Mouse (Mus musculus): ENCODE measurements around the gene Txndc11.

The Txndc11 gene

GRCm38 (mm10) chr16:11104905-11105304 is 29.5 kb downstream of the Txndc11 start:
- no peak for DNase-seq (ENCODE audit: low spot score)

GRCm38 (mm10) chr16:11097301-11097700 is 37.1 kb downstream of the Txndc11 start:
- DNase-seq (ENCODE audit: low spot score): no peak

DNA sequence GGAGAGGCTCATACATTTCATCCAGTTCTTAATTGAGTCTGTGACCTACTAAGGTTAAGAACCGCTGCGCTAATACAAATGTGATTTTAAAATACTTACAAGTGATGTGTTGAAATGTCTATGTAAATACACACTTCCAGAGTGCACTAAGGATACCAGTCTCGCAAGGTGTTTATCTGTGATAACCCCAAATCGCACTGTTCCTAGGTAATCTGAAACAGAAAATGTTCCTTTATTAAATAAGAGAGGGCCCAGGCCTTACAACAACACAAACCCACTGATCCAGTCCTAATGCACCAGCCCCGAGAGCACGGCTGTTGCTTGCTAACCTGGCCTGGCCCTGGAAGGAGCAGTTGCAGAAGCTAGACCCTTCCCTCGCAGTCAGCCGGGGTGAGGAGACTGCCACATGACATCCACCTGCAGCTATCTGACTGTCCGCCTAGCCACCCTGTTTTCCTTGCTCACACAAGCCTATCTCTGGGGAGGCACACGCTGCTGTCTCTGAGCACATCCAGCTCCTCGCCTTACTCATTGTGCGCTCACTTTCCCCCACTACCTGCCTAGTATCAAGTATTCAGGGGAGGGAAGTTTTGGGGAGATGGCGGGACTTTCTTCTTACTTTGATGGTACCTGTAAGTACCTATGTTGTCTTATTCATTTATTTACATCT is 40.6 kb downstream of the Txndc11 start:
- no peak for DNase-seq (ENCODE audit: low spot score)

GRCm38 (mm10) chr16:11092523-11092922 is 41.9 kb downstream of the Txndc11 start:
- no peak for DNase-seq (ENCODE audit: low spot score)

DNA sequence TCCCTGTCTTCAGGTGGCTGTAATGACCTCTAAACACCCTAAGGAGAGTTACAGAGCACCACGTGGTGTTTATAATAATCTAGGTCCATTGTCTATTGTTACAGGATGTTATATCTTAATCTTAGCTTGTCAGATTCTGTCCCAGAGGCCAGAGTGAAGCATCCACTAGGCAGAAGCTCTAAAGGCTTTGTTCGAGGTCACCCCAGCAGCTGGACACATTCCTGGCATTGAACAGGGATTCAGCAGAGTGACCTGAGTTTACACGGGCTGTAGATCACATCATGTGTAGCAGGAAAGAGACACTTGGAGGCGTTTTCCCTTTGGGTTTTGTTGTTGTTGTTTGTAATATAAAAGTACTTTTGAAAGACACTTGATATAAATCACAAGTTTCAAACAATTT is 42.4 kb downstream of the Txndc11 start:
- DNase-seq (ENCODE audit: low spot score): no peak

DNA sequence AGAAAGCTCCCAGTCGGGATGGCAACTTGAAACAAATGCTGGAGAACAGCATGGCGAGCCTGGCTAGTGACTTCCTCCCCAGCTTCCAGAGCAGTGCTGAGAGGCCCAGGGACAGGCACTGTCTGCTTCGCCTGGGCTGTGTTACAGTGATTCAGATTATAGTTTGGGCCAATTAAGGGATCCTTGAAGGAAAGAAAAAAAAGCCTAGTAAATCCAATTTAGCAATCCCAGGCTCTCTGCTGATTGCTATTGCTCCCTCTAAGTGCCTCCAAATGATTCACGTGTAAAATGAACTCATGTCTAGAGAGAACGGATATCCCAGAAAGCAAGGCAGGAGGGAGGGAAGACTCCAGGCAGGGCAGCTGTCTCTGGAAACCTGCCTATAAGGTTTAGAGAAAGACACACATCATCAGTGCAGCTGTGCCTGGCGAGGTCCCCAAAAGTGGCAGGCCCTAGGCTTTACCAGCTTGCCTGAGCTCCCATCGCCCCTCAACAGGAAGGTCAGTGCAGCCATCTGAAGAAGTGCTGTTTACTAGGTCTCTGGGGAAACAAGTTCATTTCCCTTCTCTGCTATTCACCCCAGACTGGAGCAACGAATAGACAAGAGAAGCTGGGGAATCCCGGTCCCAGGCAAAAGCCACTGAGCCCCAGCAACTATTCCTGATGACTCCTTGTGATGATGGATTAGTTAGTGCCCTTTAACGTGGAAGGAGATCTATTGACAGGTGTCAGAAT is 43.4 kb downstream of the Txndc11 start:
- no peak for DNase-seq (ENCODE audit: low spot score)

GRCm38 (mm10) chr16:11086856-11087588 is 47.4 kb downstream of the Txndc11 start:
- DNase-seq (ENCODE audit: low spot score): no peak

DNA sequence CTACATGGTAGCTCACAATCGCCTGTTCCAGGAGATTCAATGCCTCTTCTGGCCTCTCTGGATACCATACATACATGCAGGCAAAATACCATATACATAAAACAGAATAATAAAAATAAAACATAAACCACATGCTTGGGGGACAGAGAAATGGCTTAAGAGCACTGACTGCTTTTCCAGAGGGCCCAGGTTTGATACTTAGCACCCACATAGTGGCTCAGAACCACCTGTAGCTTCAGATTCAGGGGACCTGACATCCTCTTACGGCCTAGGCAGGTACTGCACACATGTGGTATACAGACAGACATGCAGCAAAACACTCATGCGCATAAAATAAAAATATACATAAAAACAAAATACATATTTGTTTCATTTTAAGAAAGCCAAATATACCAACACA is 48.2 kb downstream of the Txndc11 start:
- DNase-seq (ENCODE audit: low spot score): no peak

GRCm38 (mm10) chr16:11084181-11084580 is 50.3 kb downstream of the Txndc11 start:
- no peak for DNase-seq (ENCODE audit: low spot score)

DNA sequence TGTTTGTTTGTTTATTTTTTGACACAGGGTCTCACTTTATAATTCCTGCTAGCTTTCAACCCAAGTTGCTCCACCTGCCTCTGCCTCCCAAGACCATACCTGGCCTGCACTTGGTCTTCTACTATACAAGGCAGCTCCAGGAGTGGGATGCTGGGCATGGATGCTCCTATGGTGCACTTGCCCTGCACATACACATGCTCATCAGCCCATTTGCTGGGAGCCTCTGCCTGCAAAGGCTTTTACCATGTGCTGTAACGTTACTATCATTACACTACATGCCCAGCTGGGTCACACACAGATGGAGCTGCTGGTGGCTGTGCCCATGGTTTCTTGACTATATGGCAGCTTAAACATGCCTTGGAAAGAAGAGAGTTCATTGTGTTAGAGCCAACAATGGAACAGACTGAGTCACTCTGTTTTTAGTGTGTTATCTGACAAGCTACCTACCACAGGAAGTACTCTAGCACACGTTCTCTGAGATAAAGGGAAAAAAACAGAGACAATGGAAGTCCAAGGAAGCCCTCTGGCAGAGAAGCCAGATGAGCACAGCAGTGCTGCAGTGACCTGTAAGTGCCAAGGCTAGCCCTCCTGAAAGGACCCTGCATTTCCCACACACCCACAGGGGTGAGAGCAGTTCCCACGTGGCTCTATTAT is 56.1 kb downstream of the Txndc11 start:
- DNase-seq (ENCODE audit: low spot score): no peak

DNA sequence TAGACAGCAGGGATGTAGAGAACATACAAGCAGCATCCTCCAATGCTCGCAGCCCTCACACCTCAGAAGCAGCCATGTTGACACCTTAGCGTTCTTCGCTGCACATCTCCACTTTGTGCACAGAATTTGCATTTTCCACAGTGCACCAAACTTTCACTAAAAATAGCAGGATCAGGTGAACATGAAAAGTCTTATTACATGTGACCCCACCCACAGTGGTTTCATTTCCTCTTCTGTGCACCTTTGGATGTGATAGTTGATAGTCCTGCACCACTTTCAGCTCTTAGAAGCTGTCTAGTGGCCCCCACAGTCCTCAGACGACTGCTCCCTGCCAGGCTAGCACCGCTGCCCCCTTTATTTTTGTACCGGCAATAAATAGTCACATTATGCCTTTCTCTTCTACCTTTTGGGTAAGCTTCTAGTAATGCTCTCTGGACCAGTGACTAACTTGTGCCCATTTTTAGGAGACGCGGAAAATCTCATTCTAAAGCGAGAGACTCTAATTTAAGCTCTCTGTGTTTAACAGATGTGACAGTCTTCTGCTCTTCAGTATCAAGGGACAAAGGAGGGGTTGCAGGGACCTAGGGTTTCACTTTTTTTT is 56.7 kb downstream of the Txndc11 start:
- DNase-seq (ENCODE audit: low spot score): no peak

- no peak for DNase-seq (ENCODE audit: low spot score)
These were observed 61.4 kb downstream of the Txndc11 start for GRCm38 (mm10) chr16:11073060-11073459.

- DNase-seq (ENCODE audit: low spot score): no peak
These were observed 62.0 kb downstream of the Txndc11 start for GRCm38 (mm10) chr16:11072454-11072853.

- no peak for DNase-seq (ENCODE audit: low spot score)
These were observed 62.6 kb downstream of the Txndc11 start for GRCm38 (mm10) chr16:11071887-11072286.

- DNase-seq (ENCODE audit: low spot score): no peak
These were observed 63.3 kb downstream of the Txndc11 start for GRCm38 (mm10) chr16:11071176-11071575.

DNA sequence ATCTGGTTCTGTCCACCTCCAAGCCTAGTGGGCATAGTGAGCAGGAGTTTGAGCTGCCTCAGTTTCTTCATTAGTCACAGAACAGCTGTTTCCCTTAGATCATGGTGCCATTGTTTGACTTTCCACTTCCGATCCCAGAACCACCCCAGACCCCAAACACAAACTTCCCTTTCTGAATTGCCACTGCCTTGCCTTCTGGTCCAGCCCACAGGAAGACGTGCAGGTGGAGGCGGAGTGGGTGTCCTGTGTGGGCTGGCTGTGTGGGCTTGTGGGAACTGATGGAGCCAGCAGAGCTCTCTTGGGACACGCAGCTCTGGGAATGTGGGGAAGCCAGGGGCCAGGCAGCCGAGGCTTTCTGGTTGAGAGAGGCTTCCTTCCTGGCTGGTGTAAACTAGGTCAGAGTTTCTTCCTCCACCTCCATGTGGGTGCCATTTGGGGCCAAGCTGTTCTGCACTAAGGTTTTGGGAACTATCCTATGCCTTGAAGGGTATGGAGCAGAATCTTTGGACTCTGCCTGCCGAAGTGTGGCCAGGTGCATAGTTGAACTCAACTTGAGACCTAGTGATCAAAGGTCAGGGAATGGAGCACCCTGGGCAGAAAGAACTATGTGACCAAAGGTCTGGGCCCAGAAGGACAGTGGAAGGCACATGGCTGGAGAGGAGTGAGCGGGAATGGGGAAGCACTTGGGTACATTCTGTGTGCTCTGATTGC is 64.6 kb downstream of the Txndc11 start:
- DNase-seq (ENCODE audit: low spot score): peak; percentile 67

- no peak for DNase-seq (ENCODE audit: low spot score)
These were observed 65.2 kb downstream of the Txndc11 start for GRCm38 (mm10) chr16:11069271-11069670.

GRCm38 (mm10) chr16:11068666-11069065 is 65.8 kb downstream of the Txndc11 start:
- no peak for DNase-seq (ENCODE audit: low spot score)

GRCm38 (mm10) chr16:11066833-11067191 is 67.6 kb downstream of the Txndc11 start:
- DNase-seq (ENCODE audit: low spot score): no peak

DNA sequence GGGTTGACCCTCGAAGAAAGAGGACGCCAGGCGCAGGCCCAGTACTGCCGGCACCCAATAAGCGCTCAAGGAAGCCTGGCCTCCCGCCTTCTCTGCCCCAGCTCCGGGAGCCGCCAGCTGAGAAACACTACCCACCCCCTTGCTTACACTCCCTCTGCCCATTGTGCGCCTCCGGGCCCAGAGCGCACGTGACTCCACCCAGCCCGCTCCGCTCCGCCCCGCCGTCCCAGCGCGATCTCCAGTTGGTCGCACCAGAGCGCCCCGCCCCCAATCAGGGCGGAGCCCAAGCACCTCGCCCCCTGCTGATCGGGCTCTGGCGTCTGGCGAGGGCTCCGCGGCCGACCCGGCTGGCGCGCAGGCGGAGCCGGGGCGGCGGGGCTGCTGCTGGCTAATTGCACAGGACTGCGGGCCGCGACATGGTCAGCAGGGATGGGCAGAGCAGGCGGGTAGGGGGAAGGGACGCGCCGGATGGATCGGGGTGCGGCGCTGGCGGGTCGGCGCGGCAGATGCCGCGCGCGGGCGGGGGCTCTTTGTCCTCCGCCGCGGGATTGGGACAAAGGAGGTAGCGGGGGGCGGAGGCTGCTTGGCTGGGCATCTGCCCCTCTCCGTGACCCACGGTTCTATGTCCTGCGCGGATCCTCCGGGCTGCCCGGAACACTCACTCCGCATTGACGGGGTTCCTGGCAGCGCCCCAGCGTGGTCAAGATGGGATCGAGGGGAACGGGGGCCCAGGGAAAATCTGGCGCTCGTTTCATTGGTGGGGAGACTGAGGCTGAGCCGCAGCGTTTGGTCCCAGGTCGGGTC is 68.2 kb downstream of the Txndc11 start, which contains the start of gene Litaf:
Gene Litaf, minus strand, starts transcription at position 129 of the 804 bp plus-strand sequence.
- DNase-seq (ENCODE audit: low spot score): peak; percentile 97

DNA sequence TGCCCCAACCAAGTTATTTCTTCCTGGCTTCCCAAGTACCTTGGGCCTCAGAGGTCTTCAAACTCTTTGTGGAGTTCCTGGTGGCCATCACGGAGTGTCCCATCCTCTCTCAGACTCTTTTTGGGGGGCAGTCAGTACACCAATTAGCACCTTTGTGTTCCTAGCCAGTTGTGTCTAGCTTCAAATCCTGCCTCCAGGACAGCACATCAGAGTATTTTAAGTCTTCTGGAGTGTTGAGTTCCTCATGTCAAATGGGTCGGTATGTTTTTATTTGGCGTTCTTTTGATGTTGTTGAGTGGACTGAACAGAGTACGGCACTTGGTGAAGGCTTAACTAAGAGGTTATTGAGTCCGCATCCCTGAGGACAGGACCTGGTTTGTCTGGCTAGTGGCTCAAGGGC is 69.0 kb downstream of the Txndc11 start:
- DNase-seq (ENCODE audit: low spot score): no peak

Data from yolk sac, embryonic 10.5 days (tissue).